Mouse (Mus musculus): ENCODE measurements around the gene Rpp40.

DNA sequence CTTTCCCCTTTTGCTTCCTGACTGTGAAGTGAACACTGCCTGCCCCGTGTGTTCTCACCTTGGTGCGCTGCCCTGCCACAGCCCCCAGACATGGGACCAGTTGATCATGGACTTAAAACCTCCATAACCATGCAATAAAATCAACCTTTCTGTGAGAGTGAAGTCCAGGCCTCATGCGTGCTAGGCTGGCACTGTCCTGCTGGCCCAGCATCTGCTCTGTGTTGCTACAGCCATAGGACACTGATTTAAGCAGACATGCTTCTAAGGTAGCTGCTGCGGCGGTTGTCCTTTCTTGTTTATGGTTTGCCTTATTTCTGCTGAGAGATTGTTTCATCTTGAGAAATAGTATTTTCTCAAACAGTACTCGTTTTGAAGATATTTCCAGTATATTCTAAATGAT, 54.6 kb downstream of the Rpp40 start:
- TF ChIP-seq CTCF (IDR thresholded peaks at IDR 0.05 in 2 of 3, conservative IDR thresholded peaks at IDR 0.05 in 1 of 3; ENCODE audit: control insufficient read depth in 1 of 3, insufficient read depth in 1 of 3, low read depth in 2 of 3, low read length in 3 of 3, poor library complexity in 1 of 3, severe bottlenecking in 1 of 3) (no peak), POLR2A (IDR thresholded peaks at IDR 0.05; ENCODE audit: control insufficient read depth in 1 of 2, insufficient read depth in 1 of 2, low read depth in 1 of 2, low read length in 2 of 2, poor library complexity in 1 of 2) (no peak)

Measured in MEL (cell line).